Mouse (Mus musculus) spleen, postnatal 4 days (tissue): Measurements from ENCODE around the gene CN725425.

Experiments
- DNase-seq, 2 experiments: peaks; one replicate each; pipeline ENCODE4 v3.0.0; 2022; ENCODE audit warnings: low spot score in 2 of 2

The CN725425 gene

GRCm38 (mm10) chr15:91199256-91199905, at the start of gene CN725425:
CN725425 (plus strand) TSS chr15:91199494.
- no peak for DNase-seq

- no peak for DNase-seq
These were observed 46.7 kb upstream of the CN725425 start for GRCm38 (mm10) chr15:91152592-91152991.

GRCm38 (mm10) chr15:91153311-91153710, 46.0 kb upstream of the CN725425 start:
- DNase-seq, result no peak

- no peak for DNase-seq
These were observed 38.1 kb upstream of the CN725425 start for GRCm38 (mm10) chr15:91161153-91161552.

GRCm38 (mm10) chr15:91163454-91163853, 35.8 kb upstream of the CN725425 start:
- no peak for DNase-seq

- no peak for DNase-seq
These were observed 34.3 kb upstream of the CN725425 start for GRCm38 (mm10) chr15:91165021-91165420.

- no peak for DNase-seq
These were observed 31.3 kb upstream of the CN725425 start for GRCm38 (mm10) chr15:91167850-91168562.

GRCm38 (mm10) chr15:91170602-91171328, 28.5 kb upstream of the CN725425 start:
- no peak for DNase-seq

GRCm38 (mm10) chr15:91171332-91171731, 28.0 kb upstream of the CN725425 start:
- no peak for DNase-seq

GRCm38 (mm10) chr15:91172193-91172592, 27.1 kb upstream of the CN725425 start:
- DNase-seq, result no peak

GRCm38 (mm10) chr15:91178656-91179314, 20.5 kb upstream of the CN725425 start:
- no peak for DNase-seq

- DNase-seq, result no peak
These were observed 19.2 kb upstream of the CN725425 start for GRCm38 (mm10) chr15:91179911-91180622.

- DNase-seq, result no peak
These were observed 12.9 kb upstream of the CN725425 start for GRCm38 (mm10) chr15:91186358-91186757.

GRCm38 (mm10) chr15:91190026-91190425, 9.3 kb upstream of the CN725425 start:
- DNase-seq, result no peak

- no peak for DNase-seq
These were observed 8.6 kb upstream of the CN725425 start for GRCm38 (mm10) chr15:91190519-91191207.

- peak; percentile 51 to 68 for DNase-seq
These were observed 7.7 kb upstream of the CN725425 start, which contains the start of gene Abcd2 for GRCm38 (mm10) chr15:91191412-91192222. Abcd2 (minus strand) TSS chr15:91191799.

- no peak for DNase-seq
These were observed 7.1 kb upstream of the CN725425 start for GRCm38 (mm10) chr15:91192223-91192598.

GRCm38 (mm10) chr15:91200833-91201232, 1.5 kb downstream of the CN725425 start:
- no peak for DNase-seq

- no peak for DNase-seq
These were observed 3.2 kb downstream of the CN725425 start for GRCm38 (mm10) chr15:91202486-91202885.

- DNase-seq, result no peak
These were observed 4.2 kb downstream of the CN725425 start for GRCm38 (mm10) chr15:91203521-91203920.
